Mouse (Mus musculus): ENCODE data around the gene Wsb2.

DNA sequence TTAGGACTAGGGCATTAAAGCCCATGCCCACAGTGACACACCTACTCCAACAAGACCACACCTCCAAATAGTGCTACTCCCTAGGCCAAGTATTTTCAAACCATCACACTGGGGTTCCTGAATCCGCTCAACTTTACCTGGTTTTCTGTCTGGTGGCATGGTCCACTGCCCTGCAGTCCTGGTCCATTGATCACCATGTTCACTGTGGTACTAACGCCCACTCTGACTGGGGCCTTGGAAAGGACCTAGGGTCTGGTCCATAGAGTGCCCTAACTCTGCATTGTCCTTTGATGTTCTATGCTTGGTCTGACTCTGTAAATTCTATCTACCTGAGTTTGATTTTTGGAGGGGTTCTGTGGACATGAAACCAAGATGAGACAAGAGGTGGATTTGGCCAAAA, 9.3 kb upstream of the Wsb2 start:
- TF ChIP-seq CTCF (IDR thresholded peaks at IDR 0.05; ENCODE audit: insufficient read depth, low read length) (no peak), POLR2A (IDR thresholded peaks at IDR 0.05; ENCODE audit: borderline replicate concordance, extremely low read depth, low read depth, low read length) (no peak)

Data from lung, adult 2 months (tissue).